Mouse (Mus musculus): ENCODE measurements around the gene Abca2. TPM values are rescaled to one million over a fixed set of nuclear protein-coding genes. Genes with fewer than 3 reads are reported as not detected.

Abca2 gene
- 74.7 TPM for polyA plus RNA-seq (2017; shearing (Covaris generic))

GRCm38 (mm10) chr2:25428442-25429236 lies at the start of gene Abca2:
Gene Abca2 (plus strand): TSS chr2:25428703.

GRCm38 (mm10) chr2:25395721-25396596 lies 32.5 kb upstream of the Abca2 start, which contains the start of gene Entpd2:
Gene Entpd2 (plus strand): TSS chr2:25395874.

DNA sequence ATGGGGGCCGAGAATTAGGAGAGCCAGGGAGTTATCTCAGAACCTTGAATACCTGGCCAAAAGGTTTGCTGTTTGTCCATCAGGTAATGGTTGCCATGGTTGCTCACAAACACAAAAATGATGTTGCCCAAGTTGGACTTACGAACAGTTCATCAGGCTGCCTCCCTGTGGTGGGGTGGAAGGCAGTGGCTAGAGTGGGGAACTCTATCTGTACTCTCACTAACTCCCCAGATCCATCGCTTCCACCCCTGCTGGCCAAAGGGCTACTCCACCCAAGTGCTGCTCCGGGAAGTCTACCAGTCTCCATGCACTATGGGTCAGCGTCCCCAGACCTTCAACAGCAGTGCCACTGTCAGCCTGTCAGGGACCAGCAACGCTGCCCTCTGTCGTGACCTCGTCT lies 29.5 kb upstream of the Abca2 start, which contains the start of gene Npdc1:
Gene Npdc1, plus strand, starts transcription at position 301 of the 400 bp plus-strand sequence.

GRCm38 (mm10) chr2:25422587-25423410 lies 5.7 kb upstream of the Abca2 start, which contains the start of gene Fut7:
Gene Fut7 (plus strand): TSS chr2:25423267.

GRCm38 (mm10) chr2:25456205-25456953 lies 27.9 kb downstream of the Abca2 start, which contains the start of gene Clic3:
Gene Clic3 (plus strand): TSS chr2:25456838.

DNA sequence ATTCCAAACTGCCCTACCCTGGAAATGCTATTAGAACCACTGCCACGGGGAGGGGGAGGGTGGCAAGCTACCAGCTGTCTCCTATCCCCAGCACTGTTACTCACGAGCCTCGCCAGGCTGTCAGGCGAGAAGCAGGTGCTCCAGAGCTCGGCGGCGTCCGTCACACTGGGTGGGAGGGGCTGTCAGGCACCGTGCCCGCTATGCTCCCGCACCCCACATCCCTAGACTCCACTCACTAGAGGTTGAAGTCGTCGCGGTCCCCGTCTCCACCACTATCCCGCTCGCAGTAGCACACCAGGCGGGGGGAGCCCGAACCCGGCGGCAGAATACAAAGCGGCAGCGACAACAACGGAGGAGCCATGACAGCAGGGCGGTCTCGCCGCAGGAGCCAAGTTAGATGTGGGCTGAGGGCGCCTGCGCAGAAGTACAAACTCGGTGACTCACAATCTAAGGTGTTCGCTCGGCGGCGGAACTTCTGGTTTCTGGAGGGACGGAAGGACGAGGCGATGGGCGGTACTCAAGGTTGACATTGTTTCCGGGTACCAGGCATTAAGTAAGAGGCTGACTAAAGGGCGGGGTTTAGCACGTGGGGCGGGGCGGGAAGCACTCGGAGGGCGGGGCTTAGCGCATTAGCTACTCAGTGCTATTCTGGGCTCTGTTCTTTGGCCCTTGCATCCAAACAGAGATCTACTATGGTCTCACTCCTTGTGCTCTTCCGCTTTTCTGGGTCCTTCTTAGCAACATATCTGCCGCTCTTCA lies 32.2 kb downstream of the Abca2 start, which contains the start of gene Paxx:
Gene Paxx, minus strand, starts transcription at position 544 of the 759 bp plus-strand sequence.

DNA sequence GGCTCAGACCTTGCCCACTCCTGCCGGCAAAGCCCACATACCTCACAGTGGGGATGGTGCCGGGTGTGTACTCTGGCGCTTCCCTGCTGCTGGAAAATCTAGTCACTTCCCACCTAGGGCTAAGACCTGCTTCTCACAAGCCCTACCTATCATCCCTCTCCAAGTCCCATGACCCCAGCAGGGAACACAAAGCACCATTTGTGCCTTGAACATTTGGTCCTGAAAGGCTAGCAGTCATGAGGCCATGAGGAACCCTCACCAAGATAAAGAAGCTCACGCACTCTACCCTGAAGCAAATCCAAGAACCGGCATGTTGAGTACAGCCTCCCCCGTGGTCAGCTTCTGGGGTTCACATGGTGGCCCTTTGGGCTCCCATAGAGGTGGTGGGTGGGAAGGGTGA lies 41.5 kb downstream of the Abca2 start, which contains the start of gene Ptgds:
Gene Ptgds, minus strand, starts transcription at position 78 of the 400 bp plus-strand sequence.

DNA sequence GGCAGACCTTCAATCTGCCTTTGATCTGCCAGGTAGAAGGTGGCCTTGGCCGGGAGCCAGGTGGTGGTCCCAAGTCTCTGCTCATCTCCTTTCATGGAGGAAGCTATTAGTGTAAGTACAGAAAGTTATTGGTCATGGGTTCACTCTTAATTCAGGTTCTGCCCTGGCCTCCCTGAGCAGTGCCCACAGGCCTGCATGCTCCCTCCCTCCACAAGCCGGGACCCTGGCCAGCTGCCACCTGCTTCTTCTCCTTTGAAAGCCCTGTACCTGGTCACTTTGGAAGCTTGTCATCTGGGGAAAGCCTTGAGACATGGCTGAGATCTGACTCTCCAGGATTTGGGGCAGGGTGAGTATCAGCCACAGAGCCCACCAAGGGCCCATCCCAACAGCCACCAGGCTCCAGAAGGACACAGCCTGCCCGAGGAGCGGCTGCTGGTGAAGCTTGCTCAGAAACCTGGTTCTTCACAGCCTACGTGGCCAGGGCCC lies 65.0 kb downstream of the Abca2 start, which contains the start of gene Lcn12:
Gene Lcn12, minus strand, starts transcription at position 436 of the 486 bp plus-strand sequence.

Other genes starting within 250 kb of the Abca2 start
- gene Nrarp, start 247.9 kb upstream of the Abca2 start, polyA plus RNA-seq (2017; shearing (Covaris generic)) = 5.1 TPM
- 115 TPM for gene Tor4a, start 231.8 kb upstream of the Abca2 start, polyA plus RNA-seq (2017; shearing (Covaris generic))
- gene Nelfb, start 217.2 kb upstream of the Abca2 start, polyA plus RNA-seq (2017; shearing (Covaris generic)) = 141 TPM
- not detected for gene Stpg3, start 214.1 kb upstream of the Abca2 start, polyA plus RNA-seq (2017; shearing (Covaris generic))
- gene Fam166a, start 210.0 kb upstream of the Abca2 start, polyA plus RNA-seq (2017; shearing (Covaris generic)) = 0.49 TPM
- gene Tubb4b, start 204.0 kb upstream of the Abca2 start, polyA plus RNA-seq (2017; shearing (Covaris generic)) = 174 TPM
- gene Slc34a3, start 194.3 kb upstream of the Abca2 start, polyA plus RNA-seq (2017; shearing (Covaris generic)) = not detected
- gene Rnf224, start 191.9 kb upstream of the Abca2 start, polyA plus RNA-seq (2017; shearing (Covaris generic)) = not detected
- 2.2 TPM for gene Rnf208, start 186.4 kb upstream of the Abca2 start, polyA plus RNA-seq (2017; shearing (Covaris generic))
- not detected for gene Cysrt1, start 186.3 kb upstream of the Abca2 start, polyA plus RNA-seq (2017; shearing (Covaris generic))
- gene AL732309.1, start 181.8 kb upstream of the Abca2 start, polyA plus RNA-seq (2017; shearing (Covaris generic)) = 7.9 TPM
- 25.3 TPM for gene Tmem203, start 173.3 kb upstream of the Abca2 start, polyA plus RNA-seq (2017; shearing (Covaris generic))
- gene Tprn, start 166.1 kb upstream of the Abca2 start, polyA plus RNA-seq (2017; shearing (Covaris generic)) = 18.9 TPM
- gene Ssna1, start 156.3 kb upstream of the Abca2 start, polyA plus RNA-seq (2017; shearing (Covaris generic)) = 118 TPM
- gene Anapc2, start 156.2 kb upstream of the Abca2 start, polyA plus RNA-seq (2017; shearing (Covaris generic)) = 116 TPM
- not detected for gene Tmem210, start 140.6 kb upstream of the Abca2 start, polyA plus RNA-seq (2017; shearing (Covaris generic))
- 0.14 TPM for gene Lrrc26, start 138.8 kb upstream of the Abca2 start, polyA plus RNA-seq (2017; shearing (Covaris generic))
- gene Grin1, start 109.5 kb upstream of the Abca2 start, polyA plus RNA-seq (2017; shearing (Covaris generic)) = 0.25 TPM
- gene Man1b1, start 96.4 kb upstream of the Abca2 start, polyA plus RNA-seq (2017; shearing (Covaris generic)) = 21.4 TPM
- 20.6 TPM for gene Dpp7, start 72.3 kb upstream of the Abca2 start, polyA plus RNA-seq (2017; shearing (Covaris generic))
- 40.8 TPM for gene Uap1l1, start 63.0 kb upstream of the Abca2 start, polyA plus RNA-seq (2017; shearing (Covaris generic))
- gene Sapcd2, start 56.4 kb upstream of the Abca2 start, polyA plus RNA-seq (2017; shearing (Covaris generic)) = 0.87 TPM
- gene Entpd2, start 32.8 kb upstream of the Abca2 start, polyA plus RNA-seq (2017; shearing (Covaris generic)) = not detected
- 0.96 TPM for gene Npdc1, start 29.4 kb upstream of the Abca2 start, polyA plus RNA-seq (2017; shearing (Covaris generic))
- gene Fut7, start 5.4 kb upstream of the Abca2 start, polyA plus RNA-seq (2017; shearing (Covaris generic)) = 5.3 TPM
- 3.2 TPM for gene Clic3, start 28.1 kb downstream of the Abca2 start, polyA plus RNA-seq (2017; shearing (Covaris generic))
- gene Paxx, start 32.4 kb downstream of the Abca2 start, polyA plus RNA-seq (2017; shearing (Covaris generic)) = 112 TPM
- not detected for gene Ptgds, start 41.3 kb downstream of the Abca2 start, polyA plus RNA-seq (2017; shearing (Covaris generic))
- not detected for gene Lcn12, start 65.2 kb downstream of the Abca2 start, polyA plus RNA-seq (2017; shearing (Covaris generic))
- 110 TPM for gene Fbxw5, start 72.0 kb downstream of the Abca2 start, polyA plus RNA-seq (2017; shearing (Covaris generic))
- gene C8g, start 73.0 kb downstream of the Abca2 start, polyA plus RNA-seq (2017; shearing (Covaris generic)) = 9.6 TPM
- 80.4 TPM for gene Traf2, start 118.2 kb downstream of the Abca2 start, polyA plus RNA-seq (2017; shearing (Covaris generic))
- gene Edf1, start 129.1 kb downstream of the Abca2 start, polyA plus RNA-seq (2017; shearing (Covaris generic)) = 341 TPM
- 1.4 TPM for gene Mamdc4, start 146.1 kb downstream of the Abca2 start, polyA plus RNA-seq (2017; shearing (Covaris generic))
- 72.2 TPM for gene Phpt1, start 146.5 kb downstream of the Abca2 start, polyA plus RNA-seq (2017; shearing (Covaris generic))
- 0.20 TPM for gene Ajm1, start 153.1 kb downstream of the Abca2 start, polyA plus RNA-seq (2017; shearing (Covaris generic))
- gene Rabl6, start 179.8 kb downstream of the Abca2 start, polyA plus RNA-seq (2017; shearing (Covaris generic)) = 51.6 TPM
- not detected for gene Ccdc183, start 189.0 kb downstream of the Abca2 start, polyA plus RNA-seq (2017; shearing (Covaris generic))
- gene Tmem141, start 193.3 kb downstream of the Abca2 start, polyA plus RNA-seq (2017; shearing (Covaris generic)) = 1.1 TPM
- gene Fcna, start 199.3 kb downstream of the Abca2 start, polyA plus RNA-seq (2017; shearing (Covaris generic)) = 2.9 TPM
- not detected for gene Lcn8, start 224.4 kb downstream of the Abca2 start, polyA plus RNA-seq (2017; shearing (Covaris generic))
- not detected for gene Lcn5, start 229.2 kb downstream of the Abca2 start, polyA plus RNA-seq (2017; shearing (Covaris generic))
- gene Lcn6, start 248.1 kb downstream of the Abca2 start, polyA plus RNA-seq (2017; shearing (Covaris generic)) = not detected